21 mouse cellular contexts compared by ENCODE assay signal in the genomic region with DNA sequence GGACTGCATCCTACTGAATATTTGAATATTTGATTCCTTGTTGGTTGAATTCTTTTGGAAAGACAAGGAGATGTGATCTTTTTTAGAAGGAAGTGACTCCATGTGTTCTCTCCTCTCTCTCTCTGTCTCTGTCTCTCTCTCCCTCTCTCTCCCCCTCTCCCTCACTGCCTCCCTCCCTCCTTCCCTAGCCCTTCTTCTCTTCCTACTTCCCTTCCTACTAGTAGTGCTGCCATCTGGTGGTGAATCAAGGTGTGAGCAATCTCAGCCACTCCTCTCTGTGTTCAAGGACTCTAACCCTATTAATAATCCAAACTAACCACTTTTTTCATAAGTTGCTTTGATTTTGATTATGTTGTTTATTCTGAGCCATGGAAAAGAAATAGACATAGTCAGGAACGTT. TPM values are rescaled to one million over a fixed set of nuclear protein-coding genes. Genes with fewer than 3 reads are reported as not detected.
DNase-seq lines count a peak whose midpoint lies in the region; ATAC-seq and TF ChIP-seq lines count a peak whose summit lies in the region.
"Not testable (repeated sequence)": the region's sequence is repeated elsewhere in the genome, so short reads cannot be mapped to it uniquely, and the experiment has no call there.
"Had no signal": no experiment of that assay in that cellular context is flagged by ENCODE, and none has a peak within 500 bp of the region (broad histone marks: within the 10 kb centered on the region; RNA-seq: fewer than 3 reads in every experiment).

No protein-coding gene starts in this region.

- not testable (repeated sequence) for H3K36me3 ChIP-seq in embryonic facial prominence, embryonic 11.5 days (replicated peaks; ENCODE audit: control insufficient read depth, insufficient read depth, low read depth, low read length); limb, embryonic 11.5 days (ENCODE audit: control insufficient read depth, insufficient read depth, low read length); neural tube, embryonic 14.5 days (ENCODE audit: control insufficient read depth, insufficient read depth, low read length)

- WGBS in embryonic facial prominence, embryonic 11.5 days = no CpG with 5 or more reads among the region's 1 CpGs
- no CpG with 5 or more reads among the region's 1 CpGs for WGBS in limb, embryonic 11.5 days
- WGBS in neural tube, embryonic 14.5 days = no CpG with 5 or more reads among the region's 1 CpGs

- TF ChIP-seq CTCF in gastrocnemius, adult 2 months (IDR thresholded peaks at IDR 0.05) = peak; percentile 21

- intact Hi-C loops in gastrocnemius, adult 2 months (cut with DNase I) = not testable (repeated sequence)

- not testable (repeated sequence) for H3K27ac ChIP-seq in embryonic facial prominence, embryonic 11.5 days (replicated peaks; ENCODE audit: low read depth, low read length); gastrocnemius, adult 2 months; limb, embryonic 11.5 days (replicated peaks; ENCODE audit: low read depth, low read length); neural tube, embryonic 14.5 days (ENCODE audit: low read depth, low read length)

- not testable (repeated sequence) for H3K4me1 ChIP-seq in embryonic facial prominence, embryonic 11.5 days (ENCODE audit: control insufficient read depth, insufficient read depth, low read length); limb, embryonic 11.5 days (ENCODE audit: control insufficient read depth, insufficient read depth, low read length); neural tube, embryonic 14.5 days (ENCODE audit: control insufficient read depth, insufficient read depth, low read length)

- H3K27me3 ChIP-seq in embryonic facial prominence, embryonic 11.5 days (ENCODE audit: control insufficient read depth, insufficient read depth, low read length); limb, embryonic 11.5 days (ENCODE audit: control insufficient read depth, insufficient read depth, low read length); neural tube, embryonic 14.5 days (ENCODE audit: control insufficient read depth, insufficient read depth, low read length): not testable (repeated sequence)

- peak; percentile 16 for DNase-seq in ZHBTc4 (ENCODE audit: low read depth, low spot score)
- peak; percentile 33 for DNase-seq in embryonic facial prominence, embryonic 11.5 days (ENCODE audit: low spot score)
- not testable (repeated sequence) for DNase-seq in gastrocnemius, adult 2 months
- peak; percentile 16 for DNase-seq in induced T-regulatory cell, adult 2 months (ENCODE audit: low read depth)
- DNase-seq in limb, embryonic 11.5 days (ENCODE audit: low spot score) = peak; percentile 20

- not testable (repeated sequence) for H3K4me3 ChIP-seq in embryonic facial prominence, embryonic 11.5 days (ENCODE audit: low read depth, low read length); gastrocnemius, adult 2 months; limb, embryonic 11.5 days (ENCODE audit: low read depth, low read length); neural tube, embryonic 14.5 days (ENCODE audit: low read depth, low read length)

- H3K9ac ChIP-seq in embryonic facial prominence, embryonic 11.5 days (replicated peaks; ENCODE audit: low read length); limb, embryonic 11.5 days (ENCODE audit: low read length); neural tube, embryonic 14.5 days (replicated peaks; ENCODE audit: low read depth, low read length): not testable (repeated sequence)

- H3K4me2 ChIP-seq in embryonic facial prominence, embryonic 11.5 days (ENCODE audit: low read depth, low read length); limb, embryonic 11.5 days (ENCODE audit: low read depth, severe bottlenecking); neural tube, embryonic 14.5 days (ENCODE audit: low read depth, low read length): not testable (repeated sequence)

- ATAC-seq in embryonic facial prominence, embryonic 11.5 days (replicated peaks; ENCODE audit: insufficient number of reproducible peaks, low FRiP score, low TSS enrichment, low read depth); limb, embryonic 11.5 days (ENCODE audit: insufficient number of reproducible peaks, low FRiP score, low TSS enrichment, low read depth): not testable (repeated sequence)
- ATAC-seq in megakaryocyte-erythroid progenitor cell, adult 5-6 weeks (replicated peaks; ENCODE audit: low FRiP score, low TSS enrichment, poor library complexity, severe bottlenecking) = peak; percentile 88
- peak; percentile 56; the same call in 1 of the 2 replicates for ATAC-seq in neural tube, embryonic 14.5 days (ENCODE audit: low read depth)

- not testable (repeated sequence) for H3K9me3 ChIP-seq in embryonic facial prominence, embryonic 11.5 days (replicated peaks; ENCODE audit: control insufficient read depth, low read length); limb, embryonic 11.5 days (ENCODE audit: control insufficient read depth, low read length); neural tube, embryonic 14.5 days (ENCODE audit: control insufficient read depth, low read length)

RNA-seq across cellular contexts. Expression of a gene that starts 5.3 kb away (rescaled TPM):
- not detected in 2 replicates for polyA plus RNA-seq in embryonic facial prominence, embryonic 11.5 days (2014; fragmentation: Nextera tagmentation; extraction: Ambion mirVana)
- total RNA-seq in gastrocnemius, adult 2 months (2021) = not detected
- not detected in 2 replicates for polyA plus RNA-seq in limb, embryonic 11.5 days (2014; fragmentation: Nextera tagmentation; extraction: Ambion mirVana)
- total RNA-seq in megakaryocyte-erythroid progenitor cell, adult 5-6 weeks (2014; fragmentation: Nextera tagmentation) = not detected in 2 replicates
- not detected in 2 replicates for total RNA-seq in megakaryocyte-erythroid progenitor cell, adult 5-6 weeks (2017)
- not detected in 2 replicates for polyA plus RNA-seq in neural tube, embryonic 14.5 days (2014; fragmentation: Nextera tagmentation; extraction: Ambion mirVana)
- total RNA-seq: adrenal gland, adult 18-20 months; common myeloid progenitor, adult 5-6 weeks; gastrocnemius, postnatal 36 days; hematopoietic stem cell, adult 5-6 weeks; layer of hippocampus, postnatal 10 days; left cerebral cortex, postnatal 14 days had no signal
- polyA plus RNA-seq: frontal cortex, adult 2 months; heart, embryonic 12.5 days; intestine, embryonic 15.5 days; liver, embryonic 11.5 days; midbrain, embryonic 15.5 days; neural tube, embryonic 13.5 days; small intestine, adult 2 months; stomach, embryonic 15.5 days had no signal

RNA-seq across cellular contexts. Expression of a gene that starts 30.5 kb away (rescaled TPM):
- polyA plus RNA-seq in embryonic facial prominence, embryonic 11.5 days (2014; fragmentation: Nextera tagmentation; extraction: Ambion mirVana) = not detected in 2 replicates
- under 1 TPM; 0.13 to 0.22 TPM for total RNA-seq in gastrocnemius, adult 2 months (2021)
- polyA plus RNA-seq in limb, embryonic 11.5 days (2014; fragmentation: Nextera tagmentation; extraction: Ambion mirVana) = not detected in 2 replicates
- 3.7 TPM in 1 of 2 replicates, not detected in the other for total RNA-seq in megakaryocyte-erythroid progenitor cell, adult 5-6 weeks (2014; fragmentation: Nextera tagmentation)
- total RNA-seq in megakaryocyte-erythroid progenitor cell, adult 5-6 weeks (2017) = 0.99 TPM in 1 of 2 replicates, not detected in the other
- not detected in 2 replicates for polyA plus RNA-seq in neural tube, embryonic 14.5 days (2014; fragmentation: Nextera tagmentation; extraction: Ambion mirVana)
- total RNA-seq: left cerebral cortex, postnatal 14 days had no signal
- polyA plus RNA-seq: heart, embryonic 12.5 days; liver, embryonic 11.5 days; midbrain, embryonic 15.5 days had no signal
